In the genomic region with DNA sequence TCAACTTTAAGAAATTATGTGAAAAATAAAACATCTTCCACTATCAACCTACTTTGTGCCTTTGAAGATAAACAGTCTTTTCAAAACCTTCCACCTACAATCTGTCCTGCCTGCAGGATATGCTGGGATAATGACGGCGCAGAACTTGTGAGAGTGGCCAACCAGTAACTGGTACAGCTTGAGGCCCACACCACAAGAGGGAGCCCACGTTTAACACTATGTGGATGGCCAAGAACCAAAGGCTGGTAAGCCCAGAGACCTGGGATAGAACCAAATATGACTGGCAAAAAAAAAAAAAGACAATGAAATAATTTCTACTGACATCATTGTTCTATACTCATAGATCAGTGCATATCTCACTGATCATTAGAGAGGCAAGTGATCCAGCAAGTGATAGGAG, we compare ENCODE assay signal across 8 mouse cellular contexts. TPM values are rescaled to one million over a fixed set of nuclear protein-coding genes. Genes with fewer than 3 reads are reported as not detected.
DNase-seq lines count a peak whose midpoint lies in the region; ATAC-seq lines count a peak whose summit lies in the region.

No protein-coding gene starts in this region.

- H3K27ac ChIP-seq in liver, embryonic 12.5 days, result no peak overlapping the region
- no peak overlapping the region for H3K27ac ChIP-seq in forebrain, embryonic 15.5 days (replicated peaks)

- H3K4me1 ChIP-seq in liver, embryonic 12.5 days, result peaks cover 3% of the 10 kb centered on the region
- 0 out of 2 replicates have a peak, but pooled peaks cover 2% of the 10 kb centered on the region for H3K4me1 ChIP-seq in forebrain, embryonic 15.5 days

- no peak overlapping the region for H3K9ac ChIP-seq in liver, embryonic 12.5 days
- H3K9ac ChIP-seq in forebrain, embryonic 15.5 days (replicated peaks), result no peak overlapping the region

- 59% methylated on average over 3 of the region's 3 CpGs for WGBS in liver, embryonic 12.5 days (ENCODE audit: insufficient replicate concordance)
- 51% methylated on average over 3 of the region's 3 CpGs for WGBS in forebrain, embryonic 15.5 days

- H3K27me3 ChIP-seq in liver, embryonic 12.5 days (replicated peaks), result no peaks in the 10 kb centered on the region
- H3K27me3 ChIP-seq in forebrain, embryonic 15.5 days, result no peaks in the 10 kb centered on the region

- H3K9me3 ChIP-seq in liver, embryonic 12.5 days (replicated peaks), result no peaks in the 10 kb centered on the region
- H3K9me3 ChIP-seq in forebrain, embryonic 15.5 days, result no peaks in the 10 kb centered on the region

- H3K4me2 ChIP-seq in liver, embryonic 12.5 days, result no peak overlapping the region
- no peak overlapping the region for H3K4me2 ChIP-seq in forebrain, embryonic 15.5 days (replicated peaks)

- no peak overlapping the region for H3K4me3 ChIP-seq in liver, embryonic 12.5 days
- H3K4me3 ChIP-seq in forebrain, embryonic 15.5 days, result no peak overlapping the region

- ATAC-seq in liver, embryonic 12.5 days, result no peak
- peak; percentile 78 for ATAC-seq in cerebellum, adult (ENCODE audit: insufficient number of reproducible peaks, low FRiP score, low TSS enrichment)
- ATAC-seq in forebrain, embryonic 15.5 days (replicated peaks), result peak; percentile 54; the same call in 1 of the 2 replicates

- peaks cover 44% of the 10 kb centered on the region for H3K36me3 ChIP-seq in liver, embryonic 12.5 days
- H3K36me3 ChIP-seq in forebrain, embryonic 15.5 days, result peaks cover 23% of the 10 kb centered on the region

- peak; percentile 36 for DNase-seq in liver
- DNase-seq in kidney, postnatal 10 days, result peak; percentile 78
- DNase-seq in lung, postnatal 36 days, result peak; percentile 62
- DNase-seq in right cerebral cortex, postnatal 4 days, result peak; percentile 35
- no peak for DNase-seq in urinary bladder, postnatal 14 days (ENCODE audit: low spot score)

RNA-seq across cellular contexts. Expression of a gene that starts 35.5 kb away (rescaled TPM):
- polyA plus RNA-seq in liver, embryonic 12.5 days (2016; fragmentation: Nextera tagmentation; extraction: Ambion mirVana), result 7.7 and 9.1 TPM in 2 replicates
- 52.0 and 55.5 TPM in 2 replicates for polyA plus RNA-seq in forebrain, embryonic 15.5 days (2015; fragmentation: Nextera tagmentation; extraction: Ambion mirVana)

RNA-seq across cellular contexts. Expression of a gene that starts 54.9 kb away (rescaled TPM):
- polyA plus RNA-seq in liver, embryonic 12.5 days (2016; fragmentation: Nextera tagmentation; extraction: Ambion mirVana), result 26.2 and 27.5 TPM in 2 replicates
- polyA plus RNA-seq in forebrain, embryonic 15.5 days (2015; fragmentation: Nextera tagmentation; extraction: Ambion mirVana), result 195 and 203 TPM in 2 replicates
